Comparison of ENCODE assay signal across 9 mouse cellular contexts in genomic region chr2:76690436-76691204, GRCm38 (mm10). TPM values are rescaled to one million over a fixed set of nuclear protein-coding genes. Genes with fewer than 3 reads are reported as not detected.
A peak's percentile ranks its signal among the peaks of the same experiment; 100 is the strongest.
DNase-seq lines count a peak whose midpoint lies in the region; ATAC-seq and TF ChIP-seq lines count a peak whose summit lies in the region.
"Had no signal": no experiment of that assay in that cellular context is flagged by ENCODE, and none has a peak within 500 bp of the region (broad histone marks: within the 10 kb centered on the region; RNA-seq: fewer than 3 reads in every experiment).

No protein-coding gene starts in this region.

- TF ChIP-seq CTCF in kidney, postnatal 0 days (IDR thresholded peaks at IDR 0.05; ENCODE audit: low read depth): no peak
- no peak for TF ChIP-seq CTCF in midbrain, postnatal 0 days (IDR thresholded peaks at IDR 0.05)

- no peaks in the 10 kb centered on the region for H3K9me3 ChIP-seq in embryonic facial prominence, embryonic 14.5 days (ENCODE audit: control insufficient read depth, low read length)
- H3K9me3 ChIP-seq in embryonic facial prominence, embryonic 10.5 days: no peaks in the 10 kb centered on the region
- H3K9me3 ChIP-seq in kidney, postnatal 0 days (replicated peaks; ENCODE audit: low read length): no peaks in the 10 kb centered on the region
- no peaks in the 10 kb centered on the region for H3K9me3 ChIP-seq in midbrain, postnatal 0 days (ENCODE audit: low read length)
- H3K9me3 ChIP-seq: neural tube, embryonic 13.5 days had no signal

- H3K4me1 ChIP-seq in embryonic facial prominence, embryonic 14.5 days (ENCODE audit: control insufficient read depth, insufficient read depth, low read length): no peaks in the 10 kb centered on the region
- peaks cover 4% of the 10 kb centered on the region; the same call in 1 of the 2 replicates for H3K4me1 ChIP-seq in embryonic facial prominence, embryonic 10.5 days
- H3K4me1 ChIP-seq in kidney, postnatal 0 days (replicated peaks; ENCODE audit: insufficient read depth, low read length): no peaks in the 10 kb centered on the region
- no peaks in the 10 kb centered on the region for H3K4me1 ChIP-seq in midbrain, postnatal 0 days (ENCODE audit: insufficient read depth, low read length)
- H3K4me1 ChIP-seq: neural tube, embryonic 13.5 days had no signal

- H3K36me3 ChIP-seq in embryonic facial prominence, embryonic 14.5 days (ENCODE audit: control insufficient read depth, insufficient read depth, low read length): peaks cover 90% of the 10 kb centered on the region
- peaks cover 92% of the 10 kb centered on the region for H3K36me3 ChIP-seq in embryonic facial prominence, embryonic 10.5 days (replicated peaks)
- H3K36me3 ChIP-seq in kidney, postnatal 0 days (ENCODE audit: insufficient read depth, low read length): peaks cover 49% of the 10 kb centered on the region
- H3K36me3 ChIP-seq in midbrain, postnatal 0 days (ENCODE audit: insufficient read depth, low read length): peaks cover 66% of the 10 kb centered on the region

- no peak; the same call in 1 of the 2 replicates for ATAC-seq in embryonic facial prominence, embryonic 14.5 days (ENCODE audit: low read depth)
- no peak for ATAC-seq in kidney, postnatal 0 days (replicated peaks; ENCODE audit: low FRiP score, low read depth)
- ATAC-seq in midbrain, postnatal 0 days (ENCODE audit: low FRiP score): no peak

- peak; percentile 40 for DNase-seq in embryonic facial prominence, embryonic 14.5 days (ENCODE audit: low spot score)
- no peak for DNase-seq in embryonic facial prominence, embryonic 10.5 days (ENCODE audit: low spot score)
- DNase-seq in heart, adult 8-10 months (ENCODE audit: low spot score): peak; percentile 69
- peak; percentile 44 for DNase-seq in kidney, postnatal 0 days (ENCODE audit: low spot score)
- peak; percentile 71 to 85 for DNase-seq in lung, postnatal 4 days
- no peak for DNase-seq in layer of hippocampus, adult 11-12 months (ENCODE audit: low spot score)
- no peak for DNase-seq in midbrain, postnatal 0 days (ENCODE audit: low spot score)
- DNase-seq in thymus, postnatal 25 days: no peak

- H3K4me3 ChIP-seq in embryonic facial prominence, embryonic 14.5 days (ENCODE audit: low read depth, low read length): no peak overlapping the region
- H3K4me3 ChIP-seq in embryonic facial prominence, embryonic 10.5 days: no peak overlapping the region
- H3K4me3 ChIP-seq in kidney, postnatal 0 days (replicated peaks; ENCODE audit: low read depth, low read length): no peak overlapping the region
- no peak overlapping the region for H3K4me3 ChIP-seq in midbrain, postnatal 0 days (ENCODE audit: low read depth, low read length)
- H3K4me3 ChIP-seq: neural tube, embryonic 13.5 days had no signal

- WGBS in embryonic facial prominence, embryonic 14.5 days: 79% methylated on average over 12 of the region's 12 CpGs
- 88% methylated on average over 12 of the region's 12 CpGs for WGBS in embryonic facial prominence, embryonic 10.5 days
- 77% methylated on average over 12 of the region's 12 CpGs for WGBS in kidney, postnatal 0 days
- 94% methylated on average over 12 of the region's 12 CpGs for WGBS in midbrain, postnatal 0 days

- no peaks in the 10 kb centered on the region for H3K27me3 ChIP-seq in embryonic facial prominence, embryonic 14.5 days (replicated peaks; ENCODE audit: control insufficient read depth, insufficient read depth, low read length)
- no peaks in the 10 kb centered on the region for H3K27me3 ChIP-seq in embryonic facial prominence, embryonic 10.5 days (replicated peaks; ENCODE audit: low read depth, poor library complexity, severe bottlenecking)
- H3K27me3 ChIP-seq in kidney, postnatal 0 days (ENCODE audit: insufficient read depth, low read length): no peaks in the 10 kb centered on the region
- H3K27me3 ChIP-seq in midbrain, postnatal 0 days (ENCODE audit: insufficient read depth, low read length): no peaks in the 10 kb centered on the region
- H3K27me3 ChIP-seq: neural tube, embryonic 13.5 days had no signal

- H3K27ac ChIP-seq in embryonic facial prominence, embryonic 14.5 days (replicated peaks; ENCODE audit: low read depth, low read length): no peak overlapping the region
- no peak overlapping the region for H3K27ac ChIP-seq in embryonic facial prominence, embryonic 10.5 days (replicated peaks)
- H3K27ac ChIP-seq in kidney, postnatal 0 days: no peak overlapping the region
- H3K27ac ChIP-seq in midbrain, postnatal 0 days (ENCODE audit: low read depth, low read length): no peak overlapping the region
- H3K27ac ChIP-seq: neural tube, embryonic 13.5 days had no signal

- H3K4me2 ChIP-seq in embryonic facial prominence, embryonic 14.5 days (ENCODE audit: low read depth, low read length): no peak overlapping the region
- no peak overlapping the region for H3K4me2 ChIP-seq in kidney, postnatal 0 days (ENCODE audit: low read length)
- no peak overlapping the region for H3K4me2 ChIP-seq in midbrain, postnatal 0 days (ENCODE audit: low read depth, low read length, poor library complexity, severe bottlenecking)
- H3K4me2 ChIP-seq: neural tube, embryonic 13.5 days had no signal

- no peak overlapping the region for H3K9ac ChIP-seq in embryonic facial prominence, embryonic 14.5 days (ENCODE audit: low read depth, low read length)
- H3K9ac ChIP-seq in kidney, postnatal 0 days (ENCODE audit: low read depth, low read length): no peak overlapping the region
- H3K9ac ChIP-seq in midbrain, postnatal 0 days (replicated peaks; ENCODE audit: low read length, poor library complexity, severe bottlenecking): no peak overlapping the region
- H3K9ac ChIP-seq: neural tube, embryonic 13.5 days had no signal

RNA-seq across cellular contexts. Expression of gene Plekha3, which starts 15.5 kb away (rescaled TPM):
- 11.9 and 13.3 TPM in 2 replicates for polyA plus RNA-seq in embryonic facial prominence, embryonic 14.5 days (2014; fragmentation: Nextera tagmentation; extraction: Ambion mirVana)
- polyA plus RNA-seq in embryonic facial prominence, embryonic 10.5 days (2016; fragmentation: Nextera tagmentation; extraction: Ambion mirVana): 12.0 TPM in 2 replicates
- 10 to 100 TPM; 19.3 to 23.0 (median 20.3) TPM for total RNA-seq in heart, adult 8-10 months (2022)
- 16.2 and 16.3 TPM in 2 replicates for polyA plus RNA-seq in kidney, postnatal 0 days (2015; fragmentation: Nextera tagmentation; extraction: Ambion mirVana)
- total RNA-seq in midbrain, postnatal 0 days (2014; rRNA removed): 19.9 and 22.1 TPM in 2 replicates
- polyA plus RNA-seq in midbrain, postnatal 0 days (2015; fragmentation: Nextera tagmentation; extraction: Ambion mirVana): 6.9 and 8.7 TPM in 2 replicates

RNA-seq across cellular contexts. Expression of gene Fkbp7, which starts 17.7 kb away (rescaled TPM):
- 128 and 157 TPM in 2 replicates for polyA plus RNA-seq in embryonic facial prominence, embryonic 14.5 days (2014; fragmentation: Nextera tagmentation; extraction: Ambion mirVana)
- polyA plus RNA-seq in embryonic facial prominence, embryonic 10.5 days (2016; fragmentation: Nextera tagmentation; extraction: Ambion mirVana): 18.9 and 24.6 TPM in 2 replicates
- 10 to 100 TPM; 18.9 to 28.5 (median 23.6) TPM for total RNA-seq in heart, adult 8-10 months (2022)
- 67.6 and 67.8 TPM in 2 replicates for polyA plus RNA-seq in kidney, postnatal 0 days (2015; fragmentation: Nextera tagmentation; extraction: Ambion mirVana)
- total RNA-seq in midbrain, postnatal 0 days (2014; rRNA removed): 7.8 and 11.9 TPM in 2 replicates
- polyA plus RNA-seq in midbrain, postnatal 0 days (2015; fragmentation: Nextera tagmentation; extraction: Ambion mirVana): 11.6 and 13.5 TPM in 2 replicates

RNA-seq across cellular contexts. Expression of gene Pjvk, which starts 42.3 kb away (rescaled TPM):
- polyA plus RNA-seq in embryonic facial prominence, embryonic 14.5 days (2014; fragmentation: Nextera tagmentation; extraction: Ambion mirVana): 0.56 TPM in 1 of 2 replicates, not detected in the other
- polyA plus RNA-seq in embryonic facial prominence, embryonic 10.5 days (2016; fragmentation: Nextera tagmentation; extraction: Ambion mirVana): 0.36 and 0.56 TPM in 2 replicates
- not detected for total RNA-seq in heart, adult 8-10 months (2022)
- polyA plus RNA-seq in kidney, postnatal 0 days (2015; fragmentation: Nextera tagmentation; extraction: Ambion mirVana): 2.9 and 3.0 TPM in 2 replicates
- total RNA-seq in midbrain, postnatal 0 days (2014; rRNA removed): 0.19 TPM in 1 of 2 replicates, not detected in the other
- polyA plus RNA-seq in midbrain, postnatal 0 days (2015; fragmentation: Nextera tagmentation; extraction: Ambion mirVana): 1.2 and 1.3 TPM in 2 replicates

RNA-seq across cellular contexts. Expression of gene Prkra, which starts 42.8 kb away (rescaled TPM):
- 52.8 and 61.0 TPM in 2 replicates for polyA plus RNA-seq in embryonic facial prominence, embryonic 14.5 days (2014; fragmentation: Nextera tagmentation; extraction: Ambion mirVana)
- 84.4 and 85.0 TPM in 2 replicates for polyA plus RNA-seq in embryonic facial prominence, embryonic 10.5 days (2016; fragmentation: Nextera tagmentation; extraction: Ambion mirVana)
- total RNA-seq in heart, adult 8-10 months (2022): 10 to 100 TPM; 10.6 to 14.2 (median 12.1) TPM
- 61.0 and 61.3 TPM in 2 replicates for polyA plus RNA-seq in kidney, postnatal 0 days (2015; fragmentation: Nextera tagmentation; extraction: Ambion mirVana)
- 93.6 and 117 TPM in 2 replicates for total RNA-seq in midbrain, postnatal 0 days (2014; rRNA removed)
- polyA plus RNA-seq in midbrain, postnatal 0 days (2015; fragmentation: Nextera tagmentation; extraction: Ambion mirVana): 109 and 113 TPM in 2 replicates

Comparison
In these comparisons a context has a peak if more than half of its experiments do, and no peak if none do; other contexts are left out.
1. DNase-seq: peak in embryonic facial prominence, embryonic 14.5 days (single experiment), heart, adult 8-10 months (single experiment), kidney, postnatal 0 days (single experiment) and lung, postnatal 4 days (2 of 2); none in embryonic facial prominence, embryonic 10.5 days (single experiment), layer of hippocampus, adult 11-12 months (single experiment), midbrain, postnatal 0 days (single experiment) and thymus, postnatal 25 days (single experiment).